Mouse (Mus musculus) stomach, postnatal 0 days (tissue): Measurements from ENCODE around the gene Zmiz1.

Experiments used
- CTCF ChIP-seq: IDR thresholded peaks from 2 replicates; pipeline ENCODE4 v1.5.1; 2016; ENCODE audit warnings: antibody characterized with exemption, low read depth, mild to moderate bottlenecking, moderate library complexity
- EP300 ChIP-seq: optimal IDR thresholded peaks from 2 replicates; pipeline ENCODE3; 2016; ENCODE audit warnings: antibody characterized with exemption

GRCm38 (mm10) chr14:25472981-25473649 lies 14.1 kb downstream of the Zmiz1 start:
- TF ChIP-seq CTCF (no peak), EP300 (no peak)
